Mouse (Mus musculus): ENCODE results near the gene Parvg. TPM values are rescaled to one million over a fixed set of nuclear protein-coding genes. Genes with fewer than 3 reads are reported as not detected.

Gene Parvg
- total and polyA plus RNA-seq, 2 experiments from 2014 or later, result 1.6 to 1.7 TPM

GRCm38 (mm10) chr15:84365675-84366381 lies 42.0 kb downstream of the Parvg start:
- Histone ChIP-seq H3K4me3 (ENCODE audit: low read depth, low read length) (no peak overlapping the region), H3K4me1 (ENCODE audit: insufficient read depth) (0 out of 2 replicates have a peak, but pooled peaks cover 3% of the 10 kb centered on the region), H3K27ac (ENCODE audit: low read depth, low read length) (no peak overlapping the region), H3K9ac (no peak overlapping the region), H3K9me3 (ENCODE audit: low read length) (no peaks in the 10 kb centered on the region), H3K27me3 (ENCODE audit: insufficient read depth, low read length) (no peaks in the 10 kb centered on the region), H3K4me2 (ENCODE audit: low read depth) (no peak overlapping the region), H3K36me3 (ENCODE audit: insufficient read depth) (no peaks in the 10 kb centered on the region)
- TF ChIP-seq CTCF (IDR thresholded peaks at IDR 0.05; ENCODE audit: low read depth), result no peak
- no peak for ATAC-seq
- no peak for DNase-seq
- WGBS, result 71% methylated on average over 17 of the region's 17 CpGs

GRCm38 (mm10) chr15:84366574-84366989 lies 42.8 kb downstream of the Parvg start:
- H3K36me3 ChIP-seq (ENCODE audit: insufficient read depth), result no peaks in the 10 kb centered on the region
- no peak overlapping the region for H3K9ac ChIP-seq
- no peaks in the 10 kb centered on the region for H3K9me3 ChIP-seq (ENCODE audit: low read length)
- ATAC-seq (peak; percentile 87), DNase-seq (peak; percentile 63)
- H3K4me2 ChIP-seq (ENCODE audit: low read depth), result no peak overlapping the region
- WGBS, result 75% methylated on average over 10 of the region's 10 CpGs
- no peak overlapping the region for H3K4me3 ChIP-seq (ENCODE audit: low read depth, low read length)
- TF ChIP-seq CTCF (IDR thresholded peaks at IDR 0.05; ENCODE audit: low read depth), result no peak
- no peaks in the 10 kb centered on the region for H3K27me3 ChIP-seq (ENCODE audit: insufficient read depth, low read length)
- no peak overlapping the region for H3K27ac ChIP-seq (ENCODE audit: low read depth, low read length)
- 0 out of 2 replicates have a peak, but pooled peaks cover 3% of the 10 kb centered on the region for H3K4me1 ChIP-seq (ENCODE audit: insufficient read depth)

GRCm38 (mm10) chr15:84367402-84367801 lies 43.6 kb downstream of the Parvg start:
- whole genome bisulfite sequencing, result 73% methylated on average over 8 of the region's 8 CpGs
- TF ChIP-seq CTCF (IDR thresholded peaks at IDR 0.05; ENCODE audit: low read depth), result no peak

DNA sequence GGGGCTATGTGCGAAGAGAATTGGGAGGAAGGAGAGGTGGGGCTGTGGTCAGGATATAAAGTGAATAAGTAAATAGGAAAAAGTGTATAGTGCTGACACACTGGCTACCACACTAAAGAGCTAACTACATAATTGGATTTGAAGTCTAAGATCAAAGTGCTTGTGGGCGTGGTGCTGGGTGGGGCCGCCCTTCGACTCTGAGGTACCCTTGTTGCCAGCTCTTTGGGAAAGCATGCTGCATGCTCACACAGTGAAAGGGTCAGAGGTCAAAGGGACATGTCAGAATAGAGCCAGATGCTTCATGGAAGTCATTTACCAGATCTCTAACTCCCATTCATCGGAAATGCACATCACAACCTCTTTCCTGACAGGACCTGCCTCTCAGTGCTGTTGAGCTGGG lies 49.0 kb downstream of the Parvg start:
- DNase-seq (no peak), ATAC-seq (no peak)
- TF ChIP-seq CTCF (IDR thresholded peaks at IDR 0.05; ENCODE audit: low read depth), result no peak
- no peaks in the 10 kb centered on the region for H3K27me3 ChIP-seq (ENCODE audit: insufficient read depth, low read length)
- H3K4me2 ChIP-seq (ENCODE audit: low read depth), result no peak overlapping the region
- 68% methylated on average over 5 of the region's 5 CpGs for WGBS
- H3K9ac ChIP-seq, result no peak overlapping the region
- no peak overlapping the region for H3K4me3 ChIP-seq (ENCODE audit: low read depth, low read length)
- H3K4me1 ChIP-seq (ENCODE audit: insufficient read depth), result no peaks in the 10 kb centered on the region
- H3K9me3 ChIP-seq (ENCODE audit: low read length), result 0 out of 2 replicates have a peak, but pooled peaks cover 7% of the 10 kb centered on the region
- no peaks in the 10 kb centered on the region for H3K36me3 ChIP-seq (ENCODE audit: insufficient read depth)
- H3K27ac ChIP-seq (ENCODE audit: low read depth, low read length), result no peak overlapping the region

More at GRCm38 (mm10) chr15:84367402-84367801, 43.6 kb downstream of the Parvg start:
- no peak overlapping the region for H3K4me2 ChIP-seq (ENCODE audit: low read depth)
- no peak overlapping the region for H3K9ac ChIP-seq
- no peak overlapping the region for H3K4me3 ChIP-seq (ENCODE audit: low read depth, low read length)
- H3K4me1 ChIP-seq (ENCODE audit: insufficient read depth), result 0 out of 2 replicates have a peak, but pooled peaks cover 3% of the 10 kb centered on the region
- DNase-seq (no peak), ATAC-seq (no peak)
- no peaks in the 10 kb centered on the region for H3K9me3 ChIP-seq (ENCODE audit: low read length)
- no peak overlapping the region for H3K27ac ChIP-seq (ENCODE audit: low read depth, low read length)
- H3K27me3 ChIP-seq (ENCODE audit: insufficient read depth, low read length), result no peaks in the 10 kb centered on the region
- no peaks in the 10 kb centered on the region for H3K36me3 ChIP-seq (ENCODE audit: insufficient read depth)

DNA sequence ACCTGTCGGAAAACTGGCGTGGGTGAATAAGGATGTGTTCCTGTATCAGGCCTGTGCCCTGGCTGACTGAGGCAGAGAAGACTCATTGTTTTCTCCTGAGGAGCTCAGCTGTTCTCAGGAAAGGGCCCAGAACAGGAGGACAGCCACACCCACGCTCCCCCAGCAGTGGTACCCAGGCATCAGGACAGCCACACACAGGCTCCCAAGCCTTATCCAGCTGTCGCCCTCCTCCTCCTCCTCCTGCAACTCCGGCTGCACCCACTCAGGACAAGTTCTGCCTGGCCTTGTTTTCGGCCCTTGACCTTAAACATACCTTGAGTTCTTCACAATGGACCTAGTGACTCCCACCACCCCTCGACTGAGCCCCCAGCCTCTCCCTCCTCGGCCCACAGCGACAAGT lies 54.9 kb downstream of the Parvg start:
- Histone ChIP-seq H3K4me3 (ENCODE audit: low read depth, low read length) (no peak overlapping the region), H3K4me1 (ENCODE audit: insufficient read depth) (no peaks in the 10 kb centered on the region), H3K27me3 (ENCODE audit: insufficient read depth, low read length) (no peaks in the 10 kb centered on the region), H3K36me3 (ENCODE audit: insufficient read depth) (no peaks in the 10 kb centered on the region; the same call in 1 of the 2 replicates), H3K27ac (ENCODE audit: low read depth, low read length) (no peak overlapping the region), H3K9me3 (ENCODE audit: low read length) (0 out of 2 replicates have a peak, but pooled peaks cover 7% of the 10 kb centered on the region), H3K9ac (no peak overlapping the region), H3K4me2 (ENCODE audit: low read depth) (no peak overlapping the region)
- DNase-seq (no peak), ATAC-seq (no peak)
- TF ChIP-seq CTCF (IDR thresholded peaks at IDR 0.05; ENCODE audit: low read depth), result no peak
- WGBS, result 77% methylated on average over 9 of the region's 9 CpGs

GRCm38 (mm10) chr15:84380181-84380580 lies 56.4 kb downstream of the Parvg start:
- WGBS, result 77% methylated on average over 10 of the region's 10 CpGs

DNA sequence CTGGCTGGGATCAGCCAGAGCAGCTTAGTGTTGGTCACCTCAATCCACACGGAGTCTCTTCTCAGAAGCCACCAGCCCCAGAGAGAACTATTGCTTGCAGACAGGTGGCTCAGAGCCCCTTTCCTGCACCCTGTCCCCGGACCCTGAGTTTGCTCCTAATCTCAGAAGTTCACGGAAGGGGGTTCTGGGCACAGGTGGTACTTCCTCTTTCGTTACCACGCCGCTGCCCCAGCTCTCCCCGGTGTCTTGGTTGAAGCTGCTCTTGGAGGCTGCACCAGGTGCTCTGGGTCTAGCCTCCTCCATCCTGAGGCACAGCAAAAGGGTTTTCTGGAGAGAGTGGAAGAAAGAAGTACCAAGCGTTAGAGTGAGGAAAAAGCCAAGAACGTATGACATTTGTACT lies 60.2 kb downstream of the Parvg start:
- DNase-seq (no peak), ATAC-seq (no peak)
- 94% methylated on average over 9 of the region's 9 CpGs for WGBS
- Histone ChIP-seq H3K9me3 (ENCODE audit: low read length) (peaks cover 11% of the 10 kb centered on the region; the same call in 1 of the 2 replicates), H3K4me1 (ENCODE audit: insufficient read depth) (no peaks in the 10 kb centered on the region), H3K4me3 (ENCODE audit: low read depth, low read length) (no peak overlapping the region), H3K36me3 (ENCODE audit: insufficient read depth) (no peaks in the 10 kb centered on the region; the same call in 1 of the 2 replicates), H3K9ac (no peak overlapping the region), H3K4me2 (ENCODE audit: low read depth) (no peak overlapping the region), H3K27me3 (ENCODE audit: insufficient read depth, low read length) (no peaks in the 10 kb centered on the region), H3K27ac (ENCODE audit: low read depth, low read length) (no peak overlapping the region)
- no peak for TF ChIP-seq CTCF (IDR thresholded peaks at IDR 0.05; ENCODE audit: low read depth)

More at GRCm38 (mm10) chr15:84380181-84380580, 56.4 kb downstream of the Parvg start:
- Histone ChIP-seq H3K4me2 (ENCODE audit: low read depth) (no peak overlapping the region), H3K9ac (no peak overlapping the region), H3K36me3 (ENCODE audit: insufficient read depth) (no peaks in the 10 kb centered on the region; the same call in 1 of the 2 replicates), H3K4me3 (ENCODE audit: low read depth, low read length) (no peak overlapping the region), H3K9me3 (ENCODE audit: low read length) (0 out of 2 replicates have a peak, but pooled peaks cover 2% of the 10 kb centered on the region), H3K4me1 (ENCODE audit: insufficient read depth) (no peaks in the 10 kb centered on the region), H3K27ac (ENCODE audit: low read depth, low read length) (no peak overlapping the region), H3K27me3 (ENCODE audit: insufficient read depth, low read length) (no peaks in the 10 kb centered on the region)
- no peak for DNase-seq
- ATAC-seq, result no peak
- no peak for TF ChIP-seq CTCF (IDR thresholded peaks at IDR 0.05; ENCODE audit: low read depth)
